Mouse (Mus musculus): ENCODE results near the gene Ppp2ca. TPM values are rescaled to one million over a fixed set of nuclear protein-coding genes. Genes with fewer than 3 reads are reported as not detected.
"Not testable (repeated sequence)": the region's sequence is repeated elsewhere in the genome, so short reads cannot be mapped to it uniquely, and the experiment has no call there.

Gene Ppp2ca
- polyA plus RNA-seq, 1 experiment from 2014 or later, result 47.9 TPM

DNA sequence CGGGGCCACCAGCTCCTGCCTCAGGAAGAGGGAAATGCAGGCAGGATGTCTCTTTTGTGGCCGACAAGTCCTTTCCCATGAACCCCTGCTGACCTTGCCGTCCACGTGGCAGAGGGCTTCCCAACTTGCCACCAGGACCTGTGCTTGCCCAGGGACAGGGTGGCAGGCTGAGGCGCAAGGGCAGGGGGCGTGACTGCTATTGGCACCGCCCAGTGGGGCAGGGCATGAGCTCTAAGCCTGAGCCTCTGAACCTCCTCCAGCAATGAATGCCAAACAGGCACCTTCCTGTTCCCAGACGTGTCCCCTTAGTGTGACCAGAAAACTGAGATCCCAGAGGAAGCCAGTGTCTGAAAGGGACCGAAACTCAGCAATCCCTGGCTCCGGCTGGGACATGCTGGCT, 65.4 kb downstream of the Ppp2ca start:
- Histone ChIP-seq H3K4me2 (replicated peaks; ENCODE audit: low read depth) (no peak overlapping the region), H3K4me1 (replicated peaks; ENCODE audit: control insufficient read depth, insufficient read depth, low read length) (no peaks in the 10 kb centered on the region), H3K9ac (ENCODE audit: low read depth, low read length) (no peak overlapping the region), H3K27me3 (replicated peaks; ENCODE audit: control insufficient read depth, insufficient read depth, low read length) (peaks cover 3% of the 10 kb centered on the region; the same call in 1 of the 2 replicates), H3K4me3 (ENCODE audit: low read depth, low read length) (no peak overlapping the region), H3K27ac (ENCODE audit: low read depth, low read length) (no peak overlapping the region), H3K9me3 (ENCODE audit: control insufficient read depth) (no peaks in the 10 kb centered on the region), H3K36me3 (ENCODE audit: control insufficient read depth, insufficient read depth) (no peaks in the 10 kb centered on the region)
- no peak for ATAC-seq
- TF ChIP-seq CTCF (IDR thresholded peaks at IDR 0.05; ENCODE audit: low read depth), result no peak
- 31% methylated on average over 10 of the region's 10 CpGs for WGBS

DNA sequence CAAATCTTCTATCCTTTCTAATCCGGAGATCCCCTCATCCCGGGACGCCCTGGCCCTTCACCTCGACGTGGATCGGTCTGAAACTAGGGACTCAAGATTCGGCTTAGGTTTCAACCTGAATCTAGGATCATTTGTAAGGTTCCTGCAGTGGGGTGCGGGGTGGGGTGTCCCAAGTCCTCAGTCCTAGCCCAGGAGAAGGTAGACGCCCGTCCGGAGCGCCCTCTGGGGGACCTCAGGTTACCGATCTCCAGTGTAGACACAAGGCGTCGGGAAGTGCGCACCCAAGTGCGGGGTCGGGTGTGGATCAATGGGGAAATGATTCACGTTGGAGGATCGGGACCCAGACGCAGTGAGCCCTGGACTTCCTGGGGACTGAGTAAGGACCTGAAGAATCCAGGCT, 68.6 kb downstream of the Ppp2ca start:
- no peak overlapping the region for H3K9ac ChIP-seq (ENCODE audit: low read depth, low read length)

DNA sequence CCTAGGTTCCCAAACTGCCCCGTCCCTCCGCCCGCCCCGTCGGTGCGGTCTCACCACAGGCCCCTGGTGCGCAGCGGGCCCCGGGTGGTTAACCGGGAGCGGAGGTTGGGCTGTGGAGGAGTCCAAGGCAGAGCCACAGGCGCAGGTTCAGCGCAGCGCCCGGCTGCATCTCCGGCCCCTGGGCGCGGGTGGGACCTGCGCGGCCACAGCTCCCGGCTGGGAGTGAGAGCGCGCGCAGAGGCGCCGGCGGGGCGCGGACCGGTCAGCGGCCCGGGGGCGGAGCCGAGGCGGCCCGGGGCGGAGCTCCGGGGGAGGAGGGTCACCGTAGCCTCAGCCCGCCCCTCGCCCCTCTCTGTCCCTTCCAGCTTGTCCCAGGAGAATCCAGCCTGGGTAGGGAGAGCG, 69.4 kb downstream of the Ppp2ca start:
- peak overlapping the region; percentile 50 for H3K4me3 ChIP-seq (ENCODE audit: low read depth, low read length)
- peak overlapping the region; percentile 87 for H3K4me2 ChIP-seq (replicated peaks; ENCODE audit: low read depth)
- not testable (repeated sequence) for H3K36me3 ChIP-seq (ENCODE audit: control insufficient read depth, insufficient read depth); H3K9ac ChIP-seq (ENCODE audit: low read depth, low read length); H3K27me3 ChIP-seq (replicated peaks; ENCODE audit: control insufficient read depth, insufficient read depth, low read length); H3K4me1 ChIP-seq (replicated peaks; ENCODE audit: control insufficient read depth, insufficient read depth, low read length); H3K27ac ChIP-seq (ENCODE audit: low read depth, low read length); H3K9me3 ChIP-seq (ENCODE audit: control insufficient read depth)
- WGBS, result 0% methylated on average over 29 of the region's 42 CpGs
- peak; percentile 43; the same call in 1 of the 2 replicates for ATAC-seq

More for the DNA sequence above, 68.6 kb downstream of the Ppp2ca start:
- ATAC-seq, result 0 out of 2 replicates have a peak, but pooled peaks have one; percentile 16
- Histone ChIP-seq H3K4me3 (ENCODE audit: low read depth, low read length) (peak overlapping the region; percentile 50), H3K4me2 (replicated peaks; ENCODE audit: low read depth) (peak overlapping the region; percentile 87), H3K9me3 (ENCODE audit: control insufficient read depth) (no peaks in the 10 kb centered on the region), H3K27ac (ENCODE audit: low read depth, low read length) (no peak overlapping the region), H3K27me3 (replicated peaks; ENCODE audit: control insufficient read depth, insufficient read depth, low read length) (peaks cover 3% of the 10 kb centered on the region; the same call in 1 of the 2 replicates), H3K36me3 (ENCODE audit: control insufficient read depth, insufficient read depth) (no peaks in the 10 kb centered on the region), H3K4me1 (replicated peaks; ENCODE audit: control insufficient read depth, insufficient read depth, low read length) (no peaks in the 10 kb centered on the region)
- peak; percentile 40; the same call in 1 of the 2 replicates for TF ChIP-seq CTCF (IDR thresholded peaks at IDR 0.05; ENCODE audit: low read depth)
- under 1% methylated on average over 21 of the region's 21 CpGs for WGBS

- H3K4me1 ChIP-seq (replicated peaks; ENCODE audit: control insufficient read depth, insufficient read depth, low read length), result no peaks in the 10 kb centered on the region
- peak overlapping the region; percentile 50 for H3K4me3 ChIP-seq (ENCODE audit: low read depth, low read length)
- no peak overlapping the region for H3K9ac ChIP-seq (ENCODE audit: low read depth, low read length)
- H3K9me3 ChIP-seq (ENCODE audit: control insufficient read depth), result no peaks in the 10 kb centered on the region
- H3K4me2 ChIP-seq (replicated peaks; ENCODE audit: low read depth), result peak overlapping the region; percentile 87
- 10% methylated on average over 12 of the region's 12 CpGs for whole genome bisulfite sequencing
- no peak for TF ChIP-seq CTCF (IDR thresholded peaks at IDR 0.05; ENCODE audit: low read depth)
- ATAC-seq, result no peak
- H3K27ac ChIP-seq (ENCODE audit: low read depth, low read length), result no peak overlapping the region
- H3K27me3 ChIP-seq (replicated peaks; ENCODE audit: control insufficient read depth, insufficient read depth, low read length), result peaks cover 3% of the 10 kb centered on the region; the same call in 1 of the 2 replicates
- H3K36me3 ChIP-seq (ENCODE audit: control insufficient read depth, insufficient read depth), result no peaks in the 10 kb centered on the region
Measured at GRCm38 (mm10) chr11:52168461-52168860, 70.0 kb downstream of the Ppp2ca start.

Small RNA genes within 50 kb of the gene (microRNA-seq; reads per million reads assigned to microRNA genes)
- not detected for gene Gm24157
- gene Mir3061, result 6.2 reads per million, percentile 17 among the genes with 10 or more reads in this experiment

Other genes starting within 250 kb of the Ppp2ca start
- gene Jade2, start 241.0 kb upstream of the Ppp2ca start, polyA plus RNA-seq (2015; fragmentation: Nextera tagmentation; extraction: Ambion mirVana), result 1.7 and 2.1 TPM in 2 replicates
- gene Cdkn2aipnl, start 131.0 kb upstream of the Ppp2ca start, polyA plus RNA-seq (2015; fragmentation: Nextera tagmentation; extraction: Ambion mirVana), result 49.0 and 49.8 TPM in 2 replicates
- gene Ube2b, start 97.9 kb upstream of the Ppp2ca start, polyA plus RNA-seq (2015; fragmentation: Nextera tagmentation; extraction: Ambion mirVana), result 212 and 223 TPM in 2 replicates
- 4.6 and 5.0 TPM in 2 replicates for gene Cdkl3, start 94.5 kb upstream of the Ppp2ca start, polyA plus RNA-seq (2015; fragmentation: Nextera tagmentation; extraction: Ambion mirVana)
- gene Olfr1373, start 46.8 kb downstream of the Ppp2ca start, polyA plus RNA-seq (2015; fragmentation: Nextera tagmentation; extraction: Ambion mirVana), result not detected in 2 replicates
- not detected in 2 replicates for gene Olfr1371, start 115.3 kb downstream of the Ppp2ca start, polyA plus RNA-seq (2015; fragmentation: Nextera tagmentation; extraction: Ambion mirVana)
- gene Skp1a, start 133.3 kb downstream of the Ppp2ca start, polyA plus RNA-seq (2015; fragmentation: Nextera tagmentation; extraction: Ambion mirVana), result 605 and 624 TPM in 2 replicates
- gene Tcf7, start 184.3 kb downstream of the Ppp2ca start, polyA plus RNA-seq (2015; fragmentation: Nextera tagmentation; extraction: Ambion mirVana), result 3.3 TPM in 2 replicates